Mouse (Mus musculus) myocyte (in vitro differentiated cells): Measurements from ENCODE around the gene Gabrd. TPM values are rescaled to one million over a fixed set of nuclear protein-coding genes. Genes with fewer than 3 reads are reported as not detected.

Experiments
- H3K27me3 ChIP-seq: one replicate; pipeline ENCODE4 v1.6.1; 2011; ENCODE audit not compliant: control insufficient read depth, insufficient read depth, insufficient read length
- H3K36me3 ChIP-seq: one replicate; pipeline ENCODE4 v1.6.1; 2011; ENCODE audit not compliant: control insufficient read depth, insufficient read depth
- H3K4me2 ChIP-seq: one replicate; pipeline ENCODE4 v1.6.1; 2011; ENCODE audit warnings: low read depth, control low read depth
- H3K4me3 ChIP-seq: one replicate; pipeline ENCODE4 v1.5.1; 2011; ENCODE audit warnings: mild to moderate bottlenecking, control low read depth, moderate library complexity
- H3K79me2 ChIP-seq: one replicate; pipeline ENCODE4 v1.6.1; 2011; ENCODE audit not compliant: control insufficient read depth, insufficient read depth
- H3ac ChIP-seq: one replicate; pipeline ENCODE4 v1.6.1; 2011; ENCODE audit not compliant: control insufficient read depth, insufficient read length
- CEBPB ChIP-seq: IDR thresholded peaks from 2 replicates; pipeline ENCODE4 v1.6.1; 2011; ENCODE audit warnings: mild to moderate bottlenecking, moderate library complexity; ENCODE audit not compliant: poor library complexity, insufficient read depth, severe bottlenecking
- E2F4 ChIP-seq: IDR thresholded peaks from one replicate; pipeline ENCODE4 v1.6.1; 2011; ENCODE audit warnings: mild to moderate bottlenecking, control low read depth, moderate library complexity; ENCODE audit not compliant: insufficient read depth
- MAX ChIP-seq: IDR thresholded peaks from one replicate; pipeline ENCODE4 v1.6.1; 2011; ENCODE audit warnings: low read depth, mild to moderate bottlenecking, control low read depth
- MYOD1 ChIP-seq, 3 experiments: IDR thresholded peaks; one replicate each; pipeline ENCODE4 v1.6.1; 2011; ENCODE audit warnings: control low read depth in 2 of 3, low read depth in 2 of 3, mild to moderate bottlenecking in 2 of 3, moderate library complexity in 1 of 3; ENCODE audit not compliant: insufficient read length in 2 of 3, control insufficient read depth in 1 of 3
- MYOG ChIP-seq, 3 experiments: IDR thresholded peaks; one replicate each; pipeline ENCODE4 v1.6.1; 2011; ENCODE audit warnings: control low read depth in 2 of 3, low read depth in 2 of 3, mild to moderate bottlenecking in 2 of 3; ENCODE audit not compliant: insufficient read length in 2 of 3, control insufficient read depth in 1 of 3, insufficient read depth in 1 of 3
- POLR2A ChIP-seq: IDR thresholded peaks from one replicate; pipeline ENCODE4 v1.6.1; 2011; ENCODE audit warnings: low read depth, mild to moderate bottlenecking, control low read depth, moderate library complexity; ENCODE audit not compliant: insufficient read length
- POLR2AphosphoS2 ChIP-seq: IDR thresholded peaks from one replicate; pipeline ENCODE4 v1.6.1; 2011; ENCODE audit warnings: low read depth, control low read depth; ENCODE audit not compliant: insufficient read length
- REST ChIP-seq: IDR thresholded peaks from one replicate; pipeline ENCODE4 v1.6.1; 2011; ENCODE audit warnings: mild to moderate bottlenecking, control low read depth, moderate library complexity; ENCODE audit not compliant: insufficient read depth, insufficient read length
- SRF ChIP-seq: IDR thresholded peaks from one replicate; pipeline ENCODE4 v1.6.1; 2011; ENCODE audit warnings: low read depth; ENCODE audit not compliant: control insufficient read depth, insufficient read length
- TCF12 ChIP-seq: IDR thresholded peaks from one replicate; pipeline ENCODE4 v1.6.1; 2011; ENCODE audit warnings: mild to moderate bottlenecking, control low read depth; ENCODE audit not compliant: poor library complexity, insufficient read depth, severe bottlenecking
- TCF3 ChIP-seq: IDR thresholded peaks from one replicate; pipeline ENCODE4 v1.6.1; 2011; ENCODE audit warnings: low read depth, control low read depth; ENCODE audit not compliant: insufficient read length
- USF1 ChIP-seq: IDR thresholded peaks from one replicate; pipeline ENCODE4 v1.6.1; 2011; ENCODE audit warnings: low read depth, mild to moderate bottlenecking, control low read depth, moderate library complexity
- polyA plus RNA-seq: library from polyadenylated mRNA; unstranded; fragments of >200 nt; fragmentation: generic; extraction: Trizol; gene quantifications from one replicate; pipeline ENCODE4 v1.2.1, GENCODE M21; 2012; ENCODE audit warnings: missing spikeins

Gabrd gene
- polyA plus RNA-seq, 1 experiment, result 0.10 TPM

GRCm38 (mm10) chr4:155360856-155361255 is 37.1 kb downstream of the Gabrd start:
- Histone ChIP-seq H3ac (no peak overlapping the region), H3K27me3 (peaks cover 92% of the 10 kb centered on the region), H3K79me2 (no peaks in the 10 kb centered on the region), H3K4me3 (no peak overlapping the region), H3K4me2 (no peak overlapping the region), H3K36me3 (no peaks in the 10 kb centered on the region)
- TF ChIP-seq SRF, result no peak
- TF ChIP-seq CEBPB, result no peak
- no peak for TF ChIP-seq MAX
- no peak for TF ChIP-seq MYOG (IDR thresholded peaks at IDR 0.05; ENCODE audit: control insufficient read depth in 1 of 3, insufficient read depth in 1 of 3, insufficient read length in 2 of 3, low read depth in 2 of 3)
- TF ChIP-seq MYOD1 (IDR thresholded peaks at IDR 0.05; ENCODE audit: control insufficient read depth in 1 of 3, insufficient read length in 2 of 3, low read depth in 2 of 3), result no peak
- TF ChIP-seq POLR2AphosphoS2, result no peak
- no peak for TF ChIP-seq TCF12
- TF ChIP-seq TCF3, result no peak
- TF ChIP-seq E2F4, result no peak
- no peak for TF ChIP-seq USF1
- no peak for TF ChIP-seq POLR2A
- TF ChIP-seq REST, result no peak

GRCm38 (mm10) chr4:155359560-155360464 is 38.1 kb downstream of the Gabrd start:
- no peak overlapping the region for H3ac ChIP-seq
- H3K79me2 ChIP-seq, result no peaks in the 10 kb centered on the region
- peaks cover 89% of the 10 kb centered on the region for H3K27me3 ChIP-seq
- H3K36me3 ChIP-seq, result no peaks in the 10 kb centered on the region
- H3K4me3 ChIP-seq, result no peak overlapping the region
- H3K4me2 ChIP-seq, result no peak overlapping the region
- TF ChIP-seq MAX (no peak), POLR2A (no peak), CEBPB (no peak), MYOD1 (IDR thresholded peaks at IDR 0.05; ENCODE audit: control insufficient read depth in 1 of 3, insufficient read length in 2 of 3, low read depth in 2 of 3) (no peak), POLR2AphosphoS2 (no peak), TCF12 (no peak), USF1 (no peak), TCF3 (no peak), SRF (no peak), E2F4 (no peak), MYOG (IDR thresholded peaks at IDR 0.05; ENCODE audit: control insufficient read depth in 1 of 3, insufficient read depth in 1 of 3, insufficient read length in 2 of 3, low read depth in 2 of 3) (no peak), REST (no peak)

- H3ac ChIP-seq, result no peak overlapping the region
- peaks cover 80% of the 10 kb centered on the region for H3K27me3 ChIP-seq
- TF ChIP-seq CEBPB (no peak), E2F4 (no peak), SRF (no peak), USF1 (no peak), POLR2AphosphoS2 (no peak), MYOG (IDR thresholded peaks at IDR 0.05; ENCODE audit: control insufficient read depth in 1 of 3, insufficient read depth in 1 of 3, insufficient read length in 2 of 3, low read depth in 2 of 3) (no peak), POLR2A (no peak), MYOD1 (IDR thresholded peaks at IDR 0.05; ENCODE audit: control insufficient read depth in 1 of 3, insufficient read length in 2 of 3, low read depth in 2 of 3) (no peak), REST (no peak), TCF12 (no peak), MAX (no peak), TCF3 (no peak)
- no peaks in the 10 kb centered on the region for H3K79me2 ChIP-seq
- H3K4me3 ChIP-seq, result no peak overlapping the region
- no peaks in the 10 kb centered on the region for H3K36me3 ChIP-seq
- no peak overlapping the region for H3K4me2 ChIP-seq
Measured at GRCm38 (mm10) chr4:155357601-155358000, 40.3 kb downstream of the Gabrd start.

GRCm38 (mm10) chr4:155356354-155356753 is 41.6 kb downstream of the Gabrd start:
- Histone ChIP-seq H3K27me3 (peaks cover 73% of the 10 kb centered on the region), H3K36me3 (no peaks in the 10 kb centered on the region), H3ac (no peak overlapping the region), H3K79me2 (no peaks in the 10 kb centered on the region), H3K4me3 (no peak overlapping the region), H3K4me2 (no peak overlapping the region)
- no peak for TF ChIP-seq USF1

GRCm38 (mm10) chr4:155354546-155354945 is 43.4 kb downstream of the Gabrd start:
- H3K27me3 ChIP-seq, result peaks cover 61% of the 10 kb centered on the region
- H3ac ChIP-seq, result no peak overlapping the region
- no peaks in the 10 kb centered on the region for H3K36me3 ChIP-seq
- TF ChIP-seq USF1, result no peak
- no peak for TF ChIP-seq POLR2A
- no peak for TF ChIP-seq REST
- TF ChIP-seq POLR2AphosphoS2, result no peak
- TF ChIP-seq TCF12, result no peak
- no peak for TF ChIP-seq E2F4
- H3K79me2 ChIP-seq, result no peaks in the 10 kb centered on the region
- H3K4me3 ChIP-seq, result no peak overlapping the region
- no peak overlapping the region for H3K4me2 ChIP-seq
